Mouse (Mus musculus): ENCODE results near the gene Gm765.

- TF ChIP-seq CTCF (conservative IDR thresholded peaks at IDR 0.05; ENCODE audit: low read length): peak; percentile 88
- no peak for TF ChIP-seq NANOG (IDR thresholded peaks at IDR 0.05; ENCODE audit: borderline replicate concordance, low read length)
- TF ChIP-seq POU5F1 (IDR thresholded peaks at IDR 0.05; ENCODE audit: borderline replicate concordance, low read length): no peak
Measured at GRCm38 (mm10) chr6:98271553-98271952, 71.0 kb downstream of the Gm765 start.
